Mouse (Mus musculus) stomach, embryonic 14.5 days (tissue): ENCODE results near the gene Atp10b. TPM values are rescaled to one million over a fixed set of nuclear protein-coding genes. Genes with fewer than 3 reads are reported as not detected.

Experiments
- ATAC-seq: fragments of 200-750 bp; cut with Nextera tagmentation; 2 replicates; pipeline ENCODE4 v1.8.0; 2017; ENCODE audit warnings: low read depth, moderate TSS enrichment; ENCODE audit not compliant: insufficient number of reproducible peaks, insufficient read depth, low FRiP score
- H3K27ac ChIP-seq: fragments of 300-500 bp; sonication (generic); 2 replicates; pipeline ENCODE4 v1.5.1; 2014; ENCODE audit warnings: mild to moderate bottlenecking, low read length, moderate library complexity, mixed read lengths
- H3K27me3 ChIP-seq: fragments of 300-500 bp; sonication (generic); 2 replicates; pipeline ENCODE4 v1.6.1; 2014; ENCODE audit warnings: low read length, control low read depth, mixed read lengths; ENCODE audit not compliant: control insufficient read depth, insufficient read depth
- H3K36me3 ChIP-seq: fragments of 300-500 bp; sonication (generic); 2 replicates; pipeline ENCODE4 v1.6.1; 2014; ENCODE audit warnings: mild to moderate bottlenecking, control low read depth, low read length, moderate library complexity, mixed read lengths; ENCODE audit not compliant: control insufficient read depth, insufficient read depth
- H3K4me1 ChIP-seq: fragments of 300-500 bp; sonication (generic); 2 replicates; pipeline ENCODE4 v1.6.1; 2014; ENCODE audit warnings: low read length, control low read depth, mixed read lengths; ENCODE audit not compliant: control insufficient read depth, insufficient read depth
- H3K4me2 ChIP-seq: fragments of 300-500 bp; sonication (generic); replicated peaks from 2 replicates; pipeline ENCODE4 v1.6.1; 2014; ENCODE audit warnings: low read depth, low read length, control low read depth
- H3K4me3 ChIP-seq: fragments of 300-500 bp; sonication (generic); 2 replicates; pipeline ENCODE4 v1.5.1; 2014; ENCODE audit warnings: low read depth, low read length, control low read depth
- H3K9ac ChIP-seq: fragments of 300-500 bp; sonication (generic); replicated peaks from 2 replicates; pipeline ENCODE4 v1.6.1; 2014; ENCODE audit warnings: low read depth, mild to moderate bottlenecking, control low read depth, low read length, moderate library complexity, mixed read lengths
- H3K9me3 ChIP-seq: fragments of 300-500 bp; sonication (generic); 2 replicates; pipeline ENCODE4 v1.6.1; 2016; ENCODE audit warnings: low read depth, low read length, control low read depth; ENCODE audit not compliant: control insufficient read depth
- WGBS: fragments of 180-500 bp; shearing (Covaris S2); extraction: QIAGEN DNeasy Blood & Tissue Kit; methylation state at CpG from one replicate; pipeline ENCODE4 v1.1.7; 2014; 5-methylcytosine and 5-hydroxymethylcytosine counted together
- polyA plus RNA-seq: library from polyadenylated mRNA; unstranded; fragments of >200 nt; fragmentation: Nextera tagmentation; extraction: Ambion mirVana; gene quantifications from 2 replicates; pipeline ENCODE4 v1.2.1, GENCODE M21; 2014

The Atp10b gene
- polyA plus RNA-seq, 1 experiment from 2014 or later, result 2.4 TPM

- H3K27me3 ChIP-seq, result no peaks in the 10 kb centered on the region
- H3K4me1 ChIP-seq, result 0 out of 2 replicates have a peak, but pooled peaks cover 2% of the 10 kb centered on the region
- WGBS, result 93% methylated on average over 1 of the region's 1 CpGs
- ATAC-seq, result no peak
- H3K4me3 ChIP-seq, result no peak overlapping the region
- H3K9ac ChIP-seq, result no peak overlapping the region
- H3K36me3 ChIP-seq, result no peaks in the 10 kb centered on the region
- no peak overlapping the region for H3K4me2 ChIP-seq
- no peaks in the 10 kb centered on the region for H3K9me3 ChIP-seq
- H3K27ac ChIP-seq, result no peak overlapping the region
Measured at GRCm38 (mm10) chr11:43213740-43214139, 64.1 kb downstream of the Atp10b start.

- Histone ChIP-seq H3K4me3 (no peak overlapping the region), H3K36me3 (no peaks in the 10 kb centered on the region), H3K27ac (no peak overlapping the region), H3K9ac (no peak overlapping the region), H3K4me2 (no peak overlapping the region), H3K4me1 (0 out of 2 replicates have a peak, but pooled peaks cover 2% of the 10 kb centered on the region), H3K9me3 (no peaks in the 10 kb centered on the region), H3K27me3 (no peaks in the 10 kb centered on the region)
- 35% methylated on average over 4 of the region's 4 CpGs for WGBS
- ATAC-seq, result no peak
Measured at GRCm38 (mm10) chr11:43217021-43217420, 67.3 kb downstream of the Atp10b start.

GRCm38 (mm10) chr11:43230231-43230630 lies 80.6 kb downstream of the Atp10b start:
- no peaks in the 10 kb centered on the region for H3K9me3 ChIP-seq
- no peak overlapping the region for H3K4me2 ChIP-seq
- H3K36me3 ChIP-seq, result no peaks in the 10 kb centered on the region
- ATAC-seq, result no peak
- WGBS, result 94% methylated on average over 6 of the region's 6 CpGs
- H3K27me3 ChIP-seq, result no peaks in the 10 kb centered on the region
- H3K4me1 ChIP-seq, result no peaks in the 10 kb centered on the region
- H3K9ac ChIP-seq, result no peak overlapping the region
- no peak overlapping the region for H3K4me3 ChIP-seq
- H3K27ac ChIP-seq, result no peak overlapping the region

GRCm38 (mm10) chr11:43232073-43232472 lies 82.4 kb downstream of the Atp10b start:
- H3K27me3 ChIP-seq, result no peaks in the 10 kb centered on the region
- WGBS, result 79% methylated on average over 7 of the region's 7 CpGs
- no peak overlapping the region for H3K27ac ChIP-seq
- H3K4me2 ChIP-seq, result no peak overlapping the region
- no peak overlapping the region for H3K4me3 ChIP-seq
- ATAC-seq, result no peak
- no peaks in the 10 kb centered on the region for H3K4me1 ChIP-seq
- no peaks in the 10 kb centered on the region for H3K9me3 ChIP-seq
- no peaks in the 10 kb centered on the region for H3K36me3 ChIP-seq
- no peak overlapping the region for H3K9ac ChIP-seq

- WGBS, result 84% methylated on average over 8 of the region's 8 CpGs
- H3K4me2 ChIP-seq, result no peak overlapping the region
- H3K9ac ChIP-seq, result no peak overlapping the region
- ATAC-seq, result no peak
- no peak overlapping the region for H3K4me3 ChIP-seq
- H3K4me1 ChIP-seq, result no peaks in the 10 kb centered on the region
- H3K27ac ChIP-seq, result no peak overlapping the region
- no peaks in the 10 kb centered on the region for H3K27me3 ChIP-seq
- H3K9me3 ChIP-seq, result no peaks in the 10 kb centered on the region
- H3K36me3 ChIP-seq, result no peaks in the 10 kb centered on the region
Measured at GRCm38 (mm10) chr11:43236360-43237039, 86.8 kb downstream of the Atp10b start.

- H3K4me2 ChIP-seq, result no peak overlapping the region
- 93% methylated on average over 8 of the region's 8 CpGs for WGBS
- no peaks in the 10 kb centered on the region for H3K27me3 ChIP-seq
- ATAC-seq, result no peak
- H3K36me3 ChIP-seq, result no peaks in the 10 kb centered on the region
- H3K9ac ChIP-seq, result no peak overlapping the region
- H3K27ac ChIP-seq, result no peak overlapping the region
- no peak overlapping the region for H3K4me3 ChIP-seq
- H3K4me1 ChIP-seq, result no peaks in the 10 kb centered on the region
- H3K9me3 ChIP-seq, result no peaks in the 10 kb centered on the region
Measured at GRCm38 (mm10) chr11:43239804-43240203, 90.1 kb downstream of the Atp10b start.

GRCm38 (mm10) chr11:43253034-43253433 lies 103.4 kb downstream of the Atp10b start:
- H3K9ac ChIP-seq, result no peak overlapping the region
- H3K4me1 ChIP-seq, result no peaks in the 10 kb centered on the region
- WGBS, result 26% methylated on average over 6 of the region's 6 CpGs
- H3K36me3 ChIP-seq, result no peaks in the 10 kb centered on the region
- H3K4me2 ChIP-seq, result no peak overlapping the region
- H3K27me3 ChIP-seq, result no peaks in the 10 kb centered on the region
- H3K9me3 ChIP-seq, result no peaks in the 10 kb centered on the region
- H3K4me3 ChIP-seq, result no peak overlapping the region
- no peak overlapping the region for H3K27ac ChIP-seq
- no peak for ATAC-seq

- ATAC-seq, result no peak
- Histone ChIP-seq H3K9me3 (no peaks in the 10 kb centered on the region), H3K4me1 (no peaks in the 10 kb centered on the region), H3K27ac (no peak overlapping the region), H3K36me3 (no peaks in the 10 kb centered on the region), H3K4me3 (no peak overlapping the region), H3K9ac (no peak overlapping the region), H3K4me2 (no peak overlapping the region), H3K27me3 (no peaks in the 10 kb centered on the region)
- WGBS, result 80% methylated on average over 4 of the region's 4 CpGs
Measured at GRCm38 (mm10) chr11:43255262-43255661, 105.6 kb downstream of the Atp10b start.

GRCm38 (mm10) chr11:43257291-43257690 lies 107.6 kb downstream of the Atp10b start:
- H3K36me3 ChIP-seq, result no peaks in the 10 kb centered on the region
- H3K27me3 ChIP-seq, result no peaks in the 10 kb centered on the region
- ATAC-seq, result no peak
- H3K9me3 ChIP-seq, result no peaks in the 10 kb centered on the region
- WGBS, result 78% methylated on average over 3 of the region's 3 CpGs
- H3K9ac ChIP-seq, result no peak overlapping the region
- H3K4me3 ChIP-seq, result no peak overlapping the region
- no peaks in the 10 kb centered on the region for H3K4me1 ChIP-seq
- no peak overlapping the region for H3K27ac ChIP-seq
- H3K4me2 ChIP-seq, result no peak overlapping the region
